Mouse (Mus musculus) hindbrain, embryonic 12.5 days (tissue): ENCODE measurements around the gene Sap30l. TPM values are rescaled to one million over a fixed set of nuclear protein-coding genes. Genes with fewer than 3 reads are reported as not detected.

Experiments
- ATAC-seq: fragments of 200-750 bp; cut with Nextera tagmentation; 2 replicates; pipeline ENCODE4 v1.8.0; 2017; ENCODE audit warnings: moderate TSS enrichment; ENCODE audit not compliant: low FRiP score
- H3K27ac ChIP-seq: fragments of 300-500 bp; sonication (generic); 2 replicates; pipeline ENCODE4 v1.5.1; 2016; ENCODE audit warnings: mild to moderate bottlenecking
- H3K27me3 ChIP-seq: fragments of 300-500 bp; sonication (generic); 2 replicates; pipeline ENCODE4 v1.6.1; 2016; ENCODE audit warnings: mild to moderate bottlenecking
- H3K36me3 ChIP-seq: fragments of 300-500 bp; sonication (generic); 2 replicates; pipeline ENCODE4 v1.6.1; 2016; ENCODE audit warnings: mild to moderate bottlenecking
- H3K4me1 ChIP-seq: fragments of 300-500 bp; sonication (generic); 2 replicates; pipeline ENCODE4 v1.6.1; 2016
- H3K4me2 ChIP-seq: fragments of 300-500 bp; sonication (generic); replicated peaks from 2 replicates; pipeline ENCODE4 v1.6.1; 2016; ENCODE audit warnings: mild to moderate bottlenecking
- H3K4me3 ChIP-seq: fragments of 300-500 bp; sonication (generic); 2 replicates; pipeline ENCODE4 v1.5.1; 2016; ENCODE audit warnings: mild to moderate bottlenecking
- H3K9ac ChIP-seq: fragments of 300-500 bp; sonication (generic); 2 replicates; pipeline ENCODE4 v1.6.1; 2016; ENCODE audit warnings: mild to moderate bottlenecking, moderate library complexity
- H3K9me3 ChIP-seq: fragments of 300-500 bp; sonication (generic); replicated peaks from 2 replicates; pipeline ENCODE4 v1.6.1; 2016; ENCODE audit warnings: mild to moderate bottlenecking
- WGBS: fragments of 180-500 bp; shearing (Covaris S2); methylation state at CpG from one replicate; pipeline ENCODE4 v1.1.7; 2016; 5-methylcytosine and 5-hydroxymethylcytosine counted together
- polyA plus RNA-seq: library from polyadenylated mRNA; unstranded; fragments of >200 nt; fragmentation: Nextera tagmentation; extraction: Ambion mirVana; gene quantifications from 2 replicates; pipeline ENCODE4 v1.2.1, GENCODE M21; 2016

Sap30l gene
- polyA plus RNA-seq, result 18.6 and 20.8 TPM in 2 replicates

DNA sequence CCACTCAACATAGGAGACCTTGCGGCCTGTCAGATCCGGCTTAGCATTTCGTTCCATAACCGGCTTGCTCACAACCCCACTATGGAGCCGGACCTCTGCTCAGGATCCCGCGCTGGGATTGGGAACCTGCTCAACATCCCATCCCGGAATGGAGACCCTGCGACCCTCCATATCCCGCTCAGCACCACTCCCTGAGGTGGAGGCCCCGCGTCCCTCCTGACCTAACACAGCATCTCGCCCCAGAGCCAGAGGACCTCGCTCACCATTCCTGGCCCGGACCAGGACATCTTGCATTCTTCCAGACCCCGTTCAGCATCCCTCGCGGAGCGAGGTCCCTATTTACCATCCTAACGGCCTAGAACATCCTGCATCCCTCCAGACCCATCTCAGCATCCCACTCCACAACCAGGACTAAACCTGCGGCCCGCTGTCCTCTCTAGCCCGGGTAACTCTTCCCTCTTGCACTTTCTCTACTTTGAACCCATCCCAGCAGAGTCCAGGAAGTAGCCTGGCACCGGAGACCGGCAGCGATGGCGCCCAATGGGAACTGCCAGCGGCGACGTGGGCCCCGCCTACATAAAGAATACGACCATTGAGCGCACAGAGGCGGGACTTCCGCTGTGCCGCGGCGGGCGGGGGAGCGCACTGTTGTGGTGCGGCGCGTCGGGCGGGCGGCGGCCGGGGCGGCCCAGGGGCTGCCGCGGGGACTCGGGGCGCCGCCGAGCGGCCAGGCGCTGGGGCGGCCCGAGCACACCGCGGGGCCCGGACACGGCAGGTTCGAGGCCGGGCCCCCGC is at the start of gene Sap30l:
Sap30l (plus strand) TSS at position 667 of the 795 bp plus-strand sequence.
- peak; percentile 96 for ATAC-seq
- peak within 1 kb of the TSS; percentile 81 for H3K27ac ChIP-seq
- H3K9me3 ChIP-seq, result no peaks in the 10 kb centered on the region
- peak within 1 kb of the TSS; percentile 96 for H3K9ac ChIP-seq
- no peaks in the 10 kb centered on the region for H3K36me3 ChIP-seq
- H3K4me3 ChIP-seq, result peak within 1 kb of the TSS; percentile 93
- H3K4me1 ChIP-seq, result peaks cover 29% of the 10 kb centered on the region
- 1% methylated on average over 64 of the region's 66 CpGs for WGBS
- H3K4me2 ChIP-seq, result peak within 1 kb of the TSS; percentile 97
- H3K27me3 ChIP-seq, result no peaks in the 10 kb centered on the region

DNA sequence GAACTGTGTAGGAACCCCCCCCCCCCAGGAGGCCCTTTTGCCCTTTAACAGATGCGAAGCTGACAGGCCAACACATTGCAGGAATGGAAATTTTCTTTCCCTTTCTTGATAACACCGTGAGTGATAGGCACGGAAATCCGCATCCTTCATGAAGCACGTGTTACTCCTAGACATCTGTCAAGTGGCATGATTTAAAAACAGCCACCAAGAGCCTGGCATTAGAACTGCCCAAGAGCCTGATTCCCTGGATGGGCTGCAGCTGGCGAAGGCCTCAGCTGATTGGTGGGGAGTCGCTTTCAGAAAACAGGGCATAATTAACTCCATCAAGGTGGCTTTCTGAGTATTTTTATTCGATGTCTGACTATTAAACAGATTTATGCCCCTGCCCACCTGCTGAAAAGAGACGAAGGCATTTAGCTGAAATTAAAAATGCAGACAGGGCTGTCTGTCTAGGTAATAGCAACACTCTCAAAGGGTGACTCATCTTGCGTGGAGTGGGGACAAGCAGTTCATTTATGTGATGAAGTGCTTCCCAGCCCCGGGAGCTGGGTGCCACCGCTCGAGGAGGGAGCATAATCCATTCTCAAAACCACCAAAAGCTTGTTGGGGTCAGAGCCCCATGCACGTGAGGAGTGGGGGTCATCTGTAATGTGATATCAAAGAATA is 47.8 kb upstream of the Sap30l start:
- H3K4me3 ChIP-seq, result no peak overlapping the region
- H3K36me3 ChIP-seq, result no peaks in the 10 kb centered on the region
- H3K4me1 ChIP-seq, result peaks cover 7% of the 10 kb centered on the region
- ATAC-seq, result no peak
- no peak overlapping the region for H3K4me2 ChIP-seq
- H3K9ac ChIP-seq, result no peak overlapping the region
- 0 out of 2 replicates have a peak, but pooled peaks cover 5% of the 10 kb centered on the region for H3K27me3 ChIP-seq
- H3K27ac ChIP-seq, result no peak overlapping the region
- WGBS, result 59% methylated on average over 14 of the region's 14 CpGs
- no peaks in the 10 kb centered on the region for H3K9me3 ChIP-seq

- Histone ChIP-seq H3K4me1 (peaks cover 13% of the 10 kb centered on the region; the same call in 1 of the 2 replicates), H3K9ac (no peak overlapping the region), H3K27ac (no peak overlapping the region), H3K9me3 (no peaks in the 10 kb centered on the region), H3K4me3 (no peak overlapping the region), H3K4me2 (no peak overlapping the region), H3K36me3 (0 out of 2 replicates have a peak, but pooled peaks cover 8% of the 10 kb centered on the region), H3K27me3 (0 out of 2 replicates have a peak, but pooled peaks cover 5% of the 10 kb centered on the region)
- WGBS, result 60% methylated on average over 9 of the region's 9 CpGs
- no peak for ATAC-seq
These were observed 42.8 kb upstream of the Sap30l start for GRCm38 (mm10) chr11:57758621-57759020.

GRCm38 (mm10) chr11:57760509-57761058 is 40.9 kb upstream of the Sap30l start:
- Histone ChIP-seq H3K4me1 (peaks cover 13% of the 10 kb centered on the region; the same call in 1 of the 2 replicates), H3K36me3 (0 out of 2 replicates have a peak, but pooled peaks cover 8% of the 10 kb centered on the region), H3K4me2 (peak overlapping the region; percentile 19), H3K27me3 (no peaks in the 10 kb centered on the region), H3K4me3 (no peak overlapping the region), H3K27ac (no peak overlapping the region), H3K9me3 (no peaks in the 10 kb centered on the region), H3K9ac (no peak overlapping the region)
- peak; percentile 71; the same call in 1 of the 2 replicates for ATAC-seq
- 30% methylated on average over 14 of the region's 14 CpGs for WGBS

DNA sequence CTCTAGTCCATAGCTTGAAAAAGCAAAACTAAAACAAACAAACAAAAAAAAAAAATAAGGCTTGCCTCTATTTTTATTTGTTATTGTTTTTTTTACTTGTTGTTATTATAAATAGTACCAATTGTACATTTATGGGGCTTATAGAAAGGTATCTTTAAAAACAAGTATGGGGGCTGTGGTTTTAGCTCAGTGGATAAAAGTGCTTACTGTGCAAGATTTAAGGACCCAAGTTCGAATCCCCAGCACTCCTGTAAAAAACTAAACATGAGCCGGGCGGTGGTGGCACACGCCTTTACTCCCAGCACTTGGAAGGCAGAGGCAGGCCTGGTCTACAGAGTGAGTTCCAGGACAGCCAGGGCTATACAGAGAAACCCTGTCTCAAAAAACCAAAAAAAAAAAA is 40.1 kb upstream of the Sap30l start:
- ATAC-seq, result no peak
- Histone ChIP-seq H3K4me2 (no peak overlapping the region), H3K9ac (no peak overlapping the region), H3K27ac (no peak overlapping the region), H3K4me3 (no peak overlapping the region), H3K4me1 (peaks cover 18% of the 10 kb centered on the region), H3K9me3 (no peaks in the 10 kb centered on the region), H3K27me3 (no peaks in the 10 kb centered on the region), H3K36me3 (0 out of 2 replicates have a peak, but pooled peaks cover 8% of the 10 kb centered on the region)
- 100% methylated on average over 4 of the region's 4 CpGs for WGBS

DNA sequence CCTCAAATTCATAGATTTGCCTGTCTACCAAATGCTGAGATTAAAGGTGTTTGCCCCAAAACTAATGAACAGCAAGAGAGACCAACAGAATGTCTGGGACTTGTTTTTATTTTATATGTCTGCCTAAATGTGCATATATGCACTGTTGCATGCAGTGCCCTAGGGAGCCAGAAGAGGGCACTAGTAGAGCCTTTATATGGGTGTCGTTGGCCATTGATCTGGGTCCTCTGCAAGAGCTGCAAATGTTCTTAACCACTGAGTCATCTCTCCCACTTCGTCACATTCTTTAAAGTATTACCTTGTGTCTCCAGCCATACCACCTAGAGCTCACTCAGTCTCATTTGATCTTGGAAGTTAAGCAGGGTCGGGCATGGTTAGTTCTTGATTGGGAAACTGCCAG is 37.3 kb upstream of the Sap30l start:
- no peak overlapping the region for H3K9ac ChIP-seq
- H3K27me3 ChIP-seq, result no peaks in the 10 kb centered on the region
- H3K4me1 ChIP-seq, result peaks cover 28% of the 10 kb centered on the region
- H3K27ac ChIP-seq, result no peak overlapping the region
- no peak overlapping the region for H3K4me2 ChIP-seq
- H3K9me3 ChIP-seq, result no peaks in the 10 kb centered on the region
- ATAC-seq, result no peak
- 0 out of 2 replicates have a peak, but pooled peaks cover 8% of the 10 kb centered on the region for H3K36me3 ChIP-seq
- 90% methylated on average over 3 of the region's 3 CpGs for WGBS
- no peak overlapping the region for H3K4me3 ChIP-seq

- Histone ChIP-seq H3K4me1 (peaks cover 15% of the 10 kb centered on the region), H3K9me3 (no peaks in the 10 kb centered on the region), H3K4me2 (no peak overlapping the region), H3K36me3 (0 out of 2 replicates have a peak, but pooled peaks cover 19% of the 10 kb centered on the region), H3K4me3 (no peak overlapping the region), H3K9ac (no peak overlapping the region), H3K27ac (no peak overlapping the region; the same call in 1 of the 2 replicates), H3K27me3 (peaks cover 9% of the 10 kb centered on the region)
- WGBS, result 23% methylated on average over 12 of the region's 12 CpGs
- no peak for ATAC-seq
These were observed 34.8 kb upstream of the Sap30l start for GRCm38 (mm10) chr11:57766617-57767016.

DNA sequence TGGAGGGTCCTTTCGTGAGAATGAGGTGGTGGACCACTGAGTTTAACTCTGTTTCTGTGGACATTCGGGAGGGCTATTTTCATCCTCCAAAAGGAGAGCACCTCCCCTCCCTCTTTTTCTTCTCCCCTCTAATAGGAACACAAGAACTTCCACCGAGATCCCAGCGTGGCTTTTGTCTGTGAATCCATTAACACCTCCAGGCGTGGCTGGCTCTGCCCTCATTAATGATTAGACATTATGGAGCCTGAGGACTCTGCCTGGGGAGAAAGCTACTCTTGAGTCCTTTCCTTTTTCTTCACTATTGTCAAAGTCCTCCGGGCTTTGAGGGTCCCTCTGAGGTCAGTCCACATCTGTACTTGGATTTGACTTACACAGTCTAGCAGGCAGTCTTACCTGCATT is 34.3 kb upstream of the Sap30l start:
- WGBS, result 37% methylated on average over 6 of the region's 6 CpGs
- no peaks in the 10 kb centered on the region for H3K9me3 ChIP-seq
- peaks cover 15% of the 10 kb centered on the region for H3K4me1 ChIP-seq
- ATAC-seq, result no peak
- H3K4me2 ChIP-seq, result no peak overlapping the region
- H3K36me3 ChIP-seq, result 0 out of 2 replicates have a peak, but pooled peaks cover 18% of the 10 kb centered on the region
- no peak overlapping the region for H3K9ac ChIP-seq
- peaks cover 14% of the 10 kb centered on the region for H3K27me3 ChIP-seq
- no peak overlapping the region for H3K27ac ChIP-seq
- H3K4me3 ChIP-seq, result no peak overlapping the region

DNA sequence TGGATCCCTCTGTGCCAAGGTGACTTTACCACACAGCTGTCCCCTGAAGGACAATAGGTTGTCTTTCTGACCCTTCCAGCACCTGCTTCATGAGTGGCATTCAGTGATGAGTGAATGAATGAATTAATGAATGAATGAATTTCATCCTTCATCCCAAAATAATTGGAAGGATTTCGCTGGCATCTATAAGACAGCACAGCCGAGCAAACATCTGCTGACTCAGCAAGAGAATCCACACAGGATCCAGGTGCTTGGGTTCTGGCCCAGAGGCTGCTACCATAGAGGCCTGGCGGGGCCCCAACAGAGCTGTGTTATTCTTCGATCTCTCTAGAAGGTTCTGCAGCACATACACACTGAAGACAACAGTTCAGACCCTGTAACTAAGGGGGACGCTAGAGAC is 30.7 kb upstream of the Sap30l start:
- Histone ChIP-seq H3K9ac (no peak overlapping the region), H3K27me3 (peaks cover 26% of the 10 kb centered on the region), H3K4me1 (peaks cover 43% of the 10 kb centered on the region), H3K36me3 (0 out of 2 replicates have a peak, but pooled peaks cover 15% of the 10 kb centered on the region), H3K4me2 (no peak overlapping the region), H3K27ac (no peak overlapping the region), H3K9me3 (no peaks in the 10 kb centered on the region), H3K4me3 (no peak overlapping the region)
- WGBS, result 91% methylated on average over 5 of the region's 5 CpGs
- no peak for ATAC-seq

- no peak overlapping the region for H3K4me2 ChIP-seq
- H3K27me3 ChIP-seq, result peaks cover 26% of the 10 kb centered on the region
- no peak overlapping the region for H3K9ac ChIP-seq
- no peak overlapping the region for H3K4me3 ChIP-seq
- H3K9me3 ChIP-seq, result no peaks in the 10 kb centered on the region
- H3K4me1 ChIP-seq, result peaks cover 41% of the 10 kb centered on the region
- 0 out of 2 replicates have a peak, but pooled peaks cover 15% of the 10 kb centered on the region for H3K36me3 ChIP-seq
- whole genome bisulfite sequencing, result 88% methylated on average over 8 of the region's 8 CpGs
- H3K27ac ChIP-seq, result no peak overlapping the region
- no peak for ATAC-seq
These were observed 29.8 kb upstream of the Sap30l start for GRCm38 (mm10) chr11:57771676-57772075.

GRCm38 (mm10) chr11:57773479-57773878 is 28.0 kb upstream of the Sap30l start:
- Histone ChIP-seq H3K9me3 (no peaks in the 10 kb centered on the region), H3K27me3 (peaks cover 29% of the 10 kb centered on the region), H3K4me2 (peak overlapping the region; percentile 25), H3K4me1 (peaks cover 42% of the 10 kb centered on the region), H3K9ac (no peak overlapping the region), H3K27ac (peak overlapping the region; percentile 76), H3K36me3 (0 out of 2 replicates have a peak, but pooled peaks cover 15% of the 10 kb centered on the region), H3K4me3 (no peak overlapping the region)
- peak; percentile 30 for ATAC-seq
- WGBS, result 14% methylated on average over 13 of the region's 13 CpGs

DNA sequence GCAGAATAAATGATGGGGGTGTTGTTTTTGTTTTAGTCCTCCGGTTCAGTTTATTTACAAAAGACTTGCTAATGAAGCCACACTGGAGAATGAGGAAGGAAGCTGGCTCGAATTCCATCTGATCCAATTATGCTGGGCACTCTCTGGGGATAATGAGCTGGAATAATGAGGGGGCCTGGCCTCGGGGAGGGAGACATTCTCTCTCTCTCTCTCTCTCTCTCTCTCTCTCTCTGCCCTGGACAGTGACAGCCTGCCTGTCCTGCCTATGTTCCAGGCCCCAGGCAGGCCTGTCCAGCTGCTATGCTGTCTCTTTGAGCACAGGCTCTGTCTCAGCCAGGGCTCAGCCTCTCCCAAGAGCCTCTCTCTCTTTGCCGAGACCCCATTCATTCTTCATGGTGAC is 27.5 kb upstream of the Sap30l start:
- Histone ChIP-seq H3K4me3 (no peak overlapping the region), H3K27ac (peak overlapping the region; percentile 76), H3K36me3 (0 out of 2 replicates have a peak, but pooled peaks cover 15% of the 10 kb centered on the region), H3K9ac (no peak overlapping the region), H3K4me2 (peak overlapping the region; percentile 25; the same call in 1 of the 2 replicates), H3K9me3 (no peaks in the 10 kb centered on the region), H3K4me1 (peaks cover 46% of the 10 kb centered on the region), H3K27me3 (peaks cover 29% of the 10 kb centered on the region)
- peak; percentile 89 for ATAC-seq
- 6% methylated on average over 4 of the region's 4 CpGs for WGBS
